Mouse (Mus musculus): ENCODE data around the gene Cryba2. TPM values are rescaled to one million over a fixed set of nuclear protein-coding genes. Genes with fewer than 3 reads are reported as not detected.

The Cryba2 gene
- total RNA-seq, 2 experiments from 2014 or later = 0.48 TPM; not detected in 1

DNA sequence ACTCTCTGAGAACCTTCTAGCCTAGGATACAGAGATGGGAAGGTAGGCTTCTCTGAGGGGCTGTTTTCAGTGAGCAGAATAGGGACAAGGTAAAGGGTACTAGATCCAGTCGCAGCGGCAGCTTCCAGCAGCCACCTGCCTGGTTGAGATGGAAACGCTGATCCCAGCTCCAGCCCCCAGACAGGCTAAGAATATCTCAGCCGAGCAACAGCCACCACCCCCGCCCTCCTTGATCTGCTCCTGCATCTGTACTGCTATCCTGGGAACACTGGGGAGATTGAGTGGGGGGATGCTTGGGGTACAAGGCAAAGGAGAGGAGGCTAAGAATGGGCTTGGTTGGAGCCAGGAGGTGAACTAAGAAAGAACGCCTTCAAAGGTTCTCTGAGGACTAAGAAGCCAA, 42.7 kb downstream of the Cryba2 start:
- DNase-seq (ENCODE audit: low spot score in 2 of 2) = peak; percentile 34 to 71

DNA sequence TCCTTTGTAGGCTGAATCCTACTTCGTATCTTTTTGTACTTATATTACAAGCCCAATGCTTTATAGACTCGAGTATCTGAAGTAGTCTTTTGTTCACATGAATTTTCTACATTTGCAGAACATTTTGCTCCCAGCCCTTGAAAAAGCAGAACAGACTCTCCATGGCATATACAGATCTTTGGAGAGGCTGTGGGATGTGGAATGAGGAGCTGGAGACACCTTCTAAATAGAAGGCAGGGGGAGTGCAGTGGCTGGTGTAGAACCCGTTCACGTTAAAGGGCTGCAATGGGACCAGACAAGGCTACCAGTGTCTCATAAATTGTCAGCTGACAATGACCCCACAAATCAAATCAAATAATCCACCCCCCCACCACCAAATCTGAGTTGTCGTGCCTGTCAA, 44.0 kb downstream of the Cryba2 start:
- no peak for DNase-seq (ENCODE audit: low spot score in 2 of 2)

DNA sequence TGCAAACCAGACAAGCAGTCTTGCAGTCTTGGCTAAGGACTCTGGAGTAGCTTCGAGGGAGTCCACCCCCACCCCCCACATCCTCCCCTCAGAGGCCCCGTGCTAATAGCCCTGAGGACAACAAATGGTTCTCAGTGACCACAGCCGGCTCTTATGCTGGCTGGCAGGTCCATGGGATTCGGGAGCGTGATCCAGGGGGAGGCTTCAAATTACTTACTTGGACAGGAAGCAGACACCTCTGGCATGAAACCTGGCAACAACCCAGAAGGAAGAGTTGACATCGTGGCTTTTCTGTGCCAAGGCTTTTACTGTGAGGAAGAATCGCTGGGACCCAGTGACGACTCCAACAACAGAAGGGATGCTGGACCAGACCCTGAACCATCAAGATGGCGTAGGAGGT, 46.6 kb downstream of the Cryba2 start:
- DNase-seq (ENCODE audit: low spot score in 2 of 2) = no peak

DNA sequence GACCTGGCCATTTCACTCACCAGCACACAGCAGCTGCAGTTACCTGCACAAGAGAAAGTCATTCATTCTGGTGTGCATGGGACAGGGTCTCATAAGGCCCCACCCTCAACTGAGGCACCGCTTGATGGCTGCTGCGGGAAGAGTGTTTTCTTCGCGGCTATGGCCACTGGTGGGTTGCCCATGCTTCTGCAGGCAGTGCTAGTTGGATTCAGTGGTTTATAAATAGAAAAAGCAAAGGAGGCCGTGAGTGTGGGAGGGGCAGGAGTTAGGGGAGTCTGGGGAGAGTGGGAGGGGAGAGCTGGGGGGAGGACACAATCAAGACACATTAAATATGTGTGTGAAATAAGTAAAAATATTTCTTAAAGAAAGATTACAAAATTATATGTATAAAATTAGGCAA, 49.9 kb downstream of the Cryba2 start:
- no peak for DNase-seq (ENCODE audit: low spot score in 2 of 2)

Small RNAs within 50 kb of the gene (microRNA-seq; reads per million reads assigned to microRNA genes)
- 329 to 344 reads per million in 2 experiments for gene Mir375

Other genes starting within 250 kb of the Cryba2 start
- gene Ttll4, start 231.4 kb downstream of the Cryba2 start, total RNA-seq (2021) = 10 to 100 TPM; 23.0 to 25.0 TPM
- 1 to 10 TPM; 4.8 to 5.2 TPM for gene Cyp27a1, start 179.6 kb downstream of the Cryba2 start, total RNA-seq (2021)
- gene Prkag3, start 143.9 kb downstream of the Cryba2 start, total RNA-seq (2021) = under 1 TPM; 0.28 to 0.30 TPM
- under 1 TPM; 0.35 to 0.46 TPM for gene Wnt6, start 121.3 kb downstream of the Cryba2 start, total RNA-seq (2021)
- gene Wnt10a, start 101.6 kb downstream of the Cryba2 start, total RNA-seq (2021) = 1 to 10 TPM; 3.4 to 3.7 TPM
- gene Cdk5r2, start 38.2 kb downstream of the Cryba2 start, total RNA-seq (2021) = 100 to 1,000 TPM; 203 to 204 TPM
- gene Fev, start 7.7 kb downstream of the Cryba2 start, total RNA-seq (2021) = not detected
- 1 to 10 TPM; 1.8 to 3.1 TPM for gene Cfap65, start 42.5 kb upstream of the Cryba2 start, total RNA-seq (2021)
- gene Ihh, start 58.5 kb upstream of the Cryba2 start, total RNA-seq (2021) = under 1 TPM; 0.20 to 0.32 TPM
- 1 to 10 TPM; 1.7 to 2.6 TPM for gene Nhej1, start 232.1 kb upstream of the Cryba2 start, total RNA-seq (2021)
- gene Slc23a3, start 240.7 kb upstream of the Cryba2 start, total RNA-seq (2021) = under 1 TPM; 0.15 to 0.47 TPM
- gene Cnppd1, start 249.6 kb upstream of the Cryba2 start, total RNA-seq (2021) = 10 to 100 TPM; 29.3 to 31.7 TPM
- gene Retreg2, start 249.6 kb upstream of the Cryba2 start, total RNA-seq (2021) = 100 to 1,000 TPM; 183 to 185 TPM